Mouse (Mus musculus): ENCODE measurements around the gene Ntsr2. TPM values are rescaled to one million over a fixed set of nuclear protein-coding genes. Genes with fewer than 3 reads are reported as not detected.

Ntsr2 gene
- polyA plus RNA-seq (2014; fragmentation: Illumina TruSeq; extraction: RNeasy Lipid Tissue Mini Kit (QIAGEN cat#74804); ENCODE audit: low read depth, low replicate concordance) = not detected

DNA sequence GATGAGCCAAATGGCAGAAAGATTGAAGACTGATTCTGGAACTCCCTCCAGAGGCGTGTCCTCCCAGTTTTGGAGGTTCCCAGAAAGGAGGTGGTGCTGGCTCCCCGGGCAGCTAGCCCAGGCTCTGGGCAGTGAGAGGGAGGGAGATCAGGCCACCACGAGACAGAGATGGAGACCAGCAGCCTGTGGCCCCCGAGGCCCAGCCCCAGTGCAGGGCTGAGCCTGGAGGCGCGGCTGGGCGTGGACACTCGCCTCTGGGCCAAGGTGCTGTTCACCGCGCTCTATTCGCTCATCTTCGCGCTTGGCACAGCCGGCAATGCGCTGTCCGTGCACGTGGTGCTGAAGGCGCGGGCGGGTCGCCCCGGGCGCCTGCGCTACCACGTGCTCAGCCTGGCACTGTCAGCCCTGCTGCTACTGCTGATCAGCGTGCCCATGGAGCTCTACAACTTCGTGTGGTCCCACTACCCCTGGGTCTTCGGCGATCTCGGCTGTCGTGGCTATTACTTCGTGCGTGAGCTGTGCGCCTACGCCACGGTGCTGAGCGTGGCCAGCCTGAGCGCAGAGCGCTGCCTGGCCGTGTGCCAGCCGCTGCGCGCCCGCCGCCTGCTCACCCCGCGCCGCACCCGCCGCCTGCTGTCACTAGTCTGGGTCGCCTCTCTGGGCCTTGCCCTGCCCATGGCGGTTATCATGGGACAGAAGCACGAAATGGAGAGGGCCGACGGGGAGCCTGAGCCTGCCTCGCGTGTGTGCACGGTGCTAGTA lies at the start of gene Ntsr2:
Gene Ntsr2, plus strand, starts transcription at position 51 of the 762 bp plus-strand sequence.

DNA sequence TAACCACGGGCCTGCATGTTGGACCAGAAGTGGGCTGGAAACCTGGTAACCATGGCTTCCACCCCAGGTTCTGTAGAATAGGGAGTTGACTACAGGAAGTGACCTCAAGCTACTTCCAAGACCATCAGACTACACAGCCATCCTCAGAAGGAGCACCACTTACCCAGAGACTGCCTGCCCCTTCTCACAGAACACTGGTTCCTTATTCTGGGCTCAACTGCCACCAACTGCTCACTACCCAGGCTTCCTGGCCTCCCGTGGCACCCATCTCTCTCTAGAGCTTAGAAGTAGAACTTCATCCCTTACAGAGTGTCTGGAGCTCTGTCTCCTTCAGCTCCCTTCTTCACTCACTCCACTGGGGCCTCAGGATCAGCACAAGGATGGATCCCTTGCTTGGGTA lies 42.2 kb upstream of the Ntsr2 start, which contains the start of gene Lpin1:
Gene Lpin1, minus strand, starts transcription at position 31 of the 400 bp plus-strand sequence.

Other genes starting within 250 kb of the Ntsr2 start
- 18.1 TPM for gene Lpin1, start 42.4 kb upstream of the Ntsr2 start, polyA plus RNA-seq (2014; fragmentation: Illumina TruSeq; extraction: RNeasy Lipid Tissue Mini Kit (QIAGEN cat#74804); ENCODE audit: low read depth, low replicate concordance)
- 19.9 TPM for gene Greb1, start 147.5 kb downstream of the Ntsr2 start, polyA plus RNA-seq (2014; fragmentation: Illumina TruSeq; extraction: RNeasy Lipid Tissue Mini Kit (QIAGEN cat#74804); ENCODE audit: low read depth, low replicate concordance)
- gene E2f6, start 157.6 kb downstream of the Ntsr2 start, polyA plus RNA-seq (2014; fragmentation: Illumina TruSeq; extraction: RNeasy Lipid Tissue Mini Kit (QIAGEN cat#74804); ENCODE audit: low read depth, low replicate concordance) = 77.7 TPM
- 285 TPM for gene Rock2, start 241.5 kb downstream of the Ntsr2 start, polyA plus RNA-seq (2014; fragmentation: Illumina TruSeq; extraction: RNeasy Lipid Tissue Mini Kit (QIAGEN cat#74804); ENCODE audit: low read depth, low replicate concordance)

Data from adrenal gland, adult 10 weeks (tissue).